Mouse (Mus musculus) ZHBTc4 (cell line): ENCODE results near the gene Cdh15.

Experiments used
- DNase-seq: peaks from one replicate; pipeline ENCODE4 v3.0.0-alpha.2; 2011; ENCODE audit warnings: low read depth, low spot score

Cdh15 gene

DNA sequence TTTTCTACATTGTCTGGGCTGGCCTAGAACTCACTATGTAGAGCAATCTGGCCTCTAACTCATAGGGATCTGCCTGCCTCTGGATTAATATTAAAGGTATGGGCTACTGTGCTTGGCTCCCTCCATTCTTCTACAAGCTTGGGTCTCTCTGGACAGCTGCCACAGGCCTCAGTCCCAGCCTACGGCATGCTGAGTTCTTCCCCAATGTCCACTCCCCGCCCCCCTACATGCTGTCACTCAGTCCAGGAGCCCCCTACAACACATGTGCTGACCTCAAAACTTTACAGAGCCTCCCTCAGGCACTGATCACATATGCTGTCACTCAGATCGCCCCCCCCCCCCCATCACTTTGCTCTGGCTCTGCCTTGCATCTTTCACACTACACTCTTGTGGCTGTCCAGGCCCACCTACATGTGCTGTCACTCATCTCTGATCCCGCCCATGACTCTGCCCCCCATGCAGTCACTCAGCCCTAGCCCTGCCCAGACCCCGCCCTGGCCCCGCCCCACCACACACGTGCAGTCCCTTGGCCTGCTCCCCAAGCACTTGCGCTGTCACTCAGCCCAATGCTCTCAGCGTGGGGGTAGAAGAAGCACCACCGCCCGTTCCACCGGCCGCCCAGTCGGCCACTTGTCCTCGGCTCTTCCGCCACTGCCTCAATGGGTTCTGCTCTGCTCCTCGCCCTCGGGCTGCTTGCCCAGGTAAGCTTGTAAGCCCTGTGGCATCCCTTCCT, at the start of gene Cdh15:
Cdh15 (plus strand) TSS at position 138 of the 733 bp plus-strand sequence.
- peak; percentile 76 for DNase-seq

- DNase-seq: no peak
Observed at GRCm38 (mm10) chr8:122803906-122804761, 43.6 kb upstream of the Cdh15 start.

- DNase-seq: no peak
Observed at GRCm38 (mm10) chr8:122805349-122805748, 42.4 kb upstream of the Cdh15 start.

DNA sequence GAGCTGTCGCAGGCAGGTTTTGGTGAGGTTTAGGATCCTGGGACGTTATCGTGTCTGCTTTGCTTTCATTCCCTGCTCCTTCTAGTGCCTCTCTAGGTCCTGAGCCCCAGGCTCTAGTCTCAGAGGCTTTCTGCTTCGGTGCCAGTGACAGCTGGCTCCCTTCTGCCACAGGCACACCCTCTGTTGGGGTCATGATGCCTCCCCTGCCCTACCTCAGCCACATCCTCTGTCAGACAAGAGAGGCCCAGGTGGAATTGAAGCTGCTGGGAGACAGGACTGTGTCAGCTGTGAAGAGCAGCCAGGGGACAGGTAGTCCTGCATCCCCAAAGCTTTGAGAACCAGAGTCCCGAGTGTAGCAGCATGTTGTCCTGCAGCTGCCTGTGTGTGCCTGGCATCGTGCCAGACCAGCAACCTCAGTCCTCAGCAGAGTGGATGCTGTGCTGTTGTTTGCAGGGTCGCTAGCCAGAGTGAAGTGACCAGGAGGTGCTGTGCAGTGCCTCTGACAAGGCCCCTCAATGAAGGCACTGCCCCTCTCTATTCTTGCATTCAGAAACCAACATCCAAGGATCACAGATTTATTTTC, 40.7 kb upstream of the Cdh15 start:
- DNase-seq: no peak

GRCm38 (mm10) chr8:122807907-122808306, 39.9 kb upstream of the Cdh15 start:
- no peak for DNase-seq

GRCm38 (mm10) chr8:122810376-122810775, 37.4 kb upstream of the Cdh15 start:
- DNase-seq: no peak

GRCm38 (mm10) chr8:122811870-122812494, 35.8 kb upstream of the Cdh15 start:
- DNase-seq: no peak

GRCm38 (mm10) chr8:122812610-122813250, 35.0 kb upstream of the Cdh15 start:
- peak; percentile 51 for DNase-seq

DNA sequence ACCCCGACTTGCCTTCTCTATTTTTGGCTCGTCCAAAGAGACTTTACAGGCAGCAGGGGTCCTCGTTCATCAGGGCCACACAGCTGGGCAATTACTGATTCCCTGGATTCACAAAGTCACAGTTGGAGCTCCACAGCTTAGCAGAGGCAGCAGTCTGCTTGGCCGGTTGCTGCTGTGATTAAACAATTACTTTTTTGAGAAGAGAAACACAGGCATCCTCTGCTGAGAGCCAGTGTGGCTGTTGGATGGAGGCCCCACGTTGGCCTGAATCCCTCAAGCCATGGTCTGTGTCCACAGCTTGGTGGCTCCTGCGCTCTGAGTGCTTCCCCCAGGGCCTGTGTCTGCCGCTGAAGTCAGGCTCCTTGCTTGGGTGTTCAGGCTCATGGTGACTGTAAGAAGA, 33.2 kb upstream of the Cdh15 start:
- no peak for DNase-seq

DNA sequence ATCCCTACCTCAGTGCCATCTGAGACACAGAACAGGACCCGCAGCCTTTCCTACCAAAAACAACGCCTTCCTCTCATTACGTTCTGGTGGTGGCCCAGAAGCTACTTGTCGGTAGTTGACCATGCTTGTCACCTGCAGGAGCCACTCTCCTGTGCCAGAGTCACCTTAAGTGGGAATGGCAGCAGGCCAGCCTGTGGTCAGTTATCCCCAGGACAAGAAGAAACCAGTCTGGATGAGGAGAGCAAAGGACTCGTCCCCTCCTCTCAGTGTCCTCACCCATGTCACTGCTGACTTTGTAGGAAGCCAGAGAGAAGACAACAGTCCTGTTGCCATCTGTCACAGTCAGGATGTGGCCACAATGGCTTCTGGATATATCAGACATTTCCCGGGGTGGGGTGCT, 30.8 kb upstream of the Cdh15 start:
- DNase-seq: no peak

- DNase-seq: no peak
Observed at GRCm38 (mm10) chr8:122817724-122818496, 29.9 kb upstream of the Cdh15 start.

DNA sequence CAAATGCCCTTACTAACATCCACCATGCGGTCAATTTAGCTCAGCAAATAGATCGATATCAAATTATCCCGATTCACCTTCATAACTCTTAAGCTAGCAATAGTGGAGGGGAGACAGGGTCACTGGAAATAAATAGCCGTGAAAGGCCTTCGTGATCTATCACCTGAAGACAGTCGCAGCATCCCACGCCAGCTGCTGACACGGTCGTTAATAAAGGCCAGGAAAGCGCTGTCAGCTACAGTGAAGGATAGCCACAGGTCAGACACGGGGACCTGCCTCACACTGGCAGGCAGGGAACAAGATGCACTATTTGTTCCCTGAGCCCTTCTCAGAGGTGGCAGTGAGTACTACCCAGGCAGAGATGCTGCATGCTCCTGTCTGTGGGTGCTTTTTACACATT, 28.0 kb upstream of the Cdh15 start:
- DNase-seq: no peak

DNA sequence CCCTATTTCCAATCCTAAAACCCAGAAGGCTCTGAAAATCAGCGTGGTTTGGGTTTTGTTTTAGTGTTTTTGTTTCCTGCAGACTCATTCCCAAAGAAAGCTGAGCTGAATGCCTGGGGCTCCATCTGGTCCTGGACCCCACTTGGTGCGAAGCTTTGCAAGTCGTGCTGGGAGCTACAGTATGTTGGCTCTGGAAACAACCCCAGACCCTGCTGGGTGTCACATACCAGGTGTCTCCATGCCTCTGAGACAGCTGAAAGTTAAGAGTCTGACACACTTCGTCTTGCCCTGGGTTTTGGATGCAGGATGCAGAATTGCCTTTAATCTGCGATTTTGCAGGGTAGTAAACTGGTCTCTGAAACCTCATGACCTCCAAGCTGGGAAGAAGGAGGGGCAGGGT, 23.2 kb upstream of the Cdh15 start:
- no peak for DNase-seq

DNA sequence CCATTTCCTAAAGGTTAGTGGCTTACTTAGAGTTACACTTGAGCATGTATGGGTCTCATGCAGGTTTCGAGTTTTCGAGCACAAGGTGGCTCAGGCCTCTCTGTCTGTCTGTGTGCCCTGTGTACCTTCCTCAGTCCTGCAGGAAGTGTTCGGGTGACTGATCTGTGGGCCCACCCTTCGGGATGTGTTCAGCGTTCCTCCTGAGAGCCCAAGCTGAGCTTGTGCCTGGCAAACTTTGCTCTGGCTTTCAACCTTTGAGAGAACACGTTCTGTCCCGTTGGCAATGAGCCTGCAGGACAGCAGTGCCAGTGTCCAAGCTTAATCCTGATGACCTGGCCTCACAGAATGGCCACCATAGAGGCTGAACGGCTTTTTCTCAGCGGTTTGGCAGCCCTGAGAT, 22.8 kb upstream of the Cdh15 start:
- DNase-seq: no peak

DNA sequence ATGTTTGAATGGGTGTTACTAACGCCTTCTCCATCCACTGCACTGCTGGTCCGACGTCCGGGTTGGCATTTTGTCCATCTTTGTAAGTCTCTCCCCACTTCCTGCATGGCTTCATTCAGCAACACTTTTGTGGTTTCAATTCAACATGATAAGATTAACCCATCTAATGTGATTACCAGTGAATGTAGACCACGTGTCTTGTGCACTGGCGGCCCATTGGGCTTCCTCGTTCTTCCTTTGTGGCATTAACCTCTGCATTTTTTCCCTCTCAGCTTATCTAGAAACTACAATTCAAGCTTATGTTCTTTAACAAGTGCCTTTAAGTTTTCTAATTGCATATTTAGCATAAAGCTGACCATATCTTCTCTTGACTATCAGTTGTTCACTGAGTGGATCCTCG, 22.4 kb upstream of the Cdh15 start:
- DNase-seq: no peak

DNA sequence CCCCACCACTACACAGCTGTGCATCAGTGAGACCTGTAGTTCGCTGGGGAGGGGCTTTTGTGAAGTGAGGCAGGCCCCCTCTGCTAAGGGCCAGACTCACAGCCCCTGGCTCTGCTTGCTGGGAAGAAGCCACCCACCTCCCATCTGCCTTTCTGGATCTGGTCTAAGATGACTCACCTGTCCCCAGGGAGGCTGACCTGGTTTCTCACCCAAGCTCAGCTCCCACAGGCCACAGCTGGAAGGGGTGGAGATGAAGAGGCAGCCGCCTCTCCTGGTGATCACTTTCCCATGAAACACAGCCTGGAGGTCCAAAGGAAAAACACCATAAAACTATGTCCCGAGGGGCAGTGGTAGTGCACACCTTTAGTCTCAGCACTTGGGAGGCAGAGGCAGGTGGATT, 18.4 kb upstream of the Cdh15 start:
- DNase-seq: no peak

- DNase-seq: peak; percentile 87
Observed at GRCm38 (mm10) chr8:122830349-122831061, 17.3 kb upstream of the Cdh15 start.

DNA sequence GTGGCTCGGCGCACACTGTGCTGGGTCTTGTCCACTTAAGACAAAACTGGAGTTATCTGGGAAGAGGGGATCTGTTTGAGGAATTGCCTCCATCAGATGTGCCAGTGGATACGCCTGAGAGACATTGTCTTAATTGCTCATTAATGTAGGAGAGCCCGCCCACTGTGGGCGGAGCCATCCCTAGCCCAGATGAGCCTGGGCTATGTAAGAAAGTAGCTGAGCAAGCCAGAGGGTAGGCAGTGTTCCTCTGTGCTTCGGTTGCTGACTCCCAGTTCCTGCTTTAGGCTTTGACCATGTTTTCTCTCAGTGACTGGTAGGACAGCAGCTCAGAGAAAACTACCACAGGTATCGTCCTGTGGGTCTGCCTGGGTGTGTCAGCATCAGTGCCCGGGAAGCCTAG, 13.3 kb upstream of the Cdh15 start:
- DNase-seq: no peak

DNA sequence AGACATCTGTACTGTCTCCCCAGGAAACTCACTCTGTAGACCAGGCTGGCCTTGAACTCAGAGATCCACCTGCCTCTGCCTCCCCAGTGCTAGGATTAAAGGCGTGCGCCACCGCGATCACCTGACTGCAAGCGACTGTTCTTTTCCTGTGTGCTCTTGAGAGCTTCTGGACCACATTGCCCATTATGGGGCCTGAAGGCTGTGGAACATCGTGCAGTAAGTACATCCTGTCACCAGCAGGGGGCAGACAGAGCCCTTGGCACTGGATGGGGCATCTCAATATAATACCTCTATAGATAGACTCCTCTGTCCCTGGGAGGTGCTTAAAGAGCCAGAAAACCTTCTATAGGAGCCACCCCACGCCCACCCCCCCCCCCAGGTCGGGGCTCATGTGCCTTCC, 12.8 kb upstream of the Cdh15 start:
- DNase-seq: peak; percentile 91

DNA sequence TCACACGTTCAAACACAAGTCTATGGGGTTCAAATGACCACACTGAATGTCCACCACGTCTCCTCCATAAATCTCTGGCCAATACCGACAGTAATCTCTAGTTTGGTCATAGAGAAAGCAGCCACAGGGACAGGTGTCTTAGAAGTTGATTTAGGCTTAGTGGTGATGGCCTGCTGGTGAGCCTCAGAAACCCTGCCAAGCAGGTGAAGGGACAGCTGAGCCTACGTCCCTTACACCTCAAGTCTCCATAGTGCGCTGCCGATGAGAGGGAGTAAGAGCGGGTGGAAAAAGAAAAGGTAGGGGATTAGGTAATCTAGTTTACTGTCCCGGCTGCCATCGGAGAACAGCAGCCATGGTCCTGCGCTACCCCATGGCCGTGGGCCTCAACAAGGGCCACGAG, 11.6 kb upstream of the Cdh15 start:
- DNase-seq: no peak
